Mouse (Mus musculus) heart, adult 2 months (tissue): Measurements from ENCODE around the gene Acot7.

Source experiments
- CTCF ChIP-seq: fragments of 200-600 bp; IDR thresholded peaks from 2 replicates; pipeline ENCODE4 v1.8.1; 2022; ENCODE audit warnings: antibody characterized with exemption, mild to moderate bottlenecking, moderate library complexity
- EP300 ChIP-seq: fragments of 200-500 bp; IDR thresholded peaks from 2 replicates; pipeline ENCODE4 v1.6.1; 2011; ENCODE audit warnings: low read depth, low read length, control low read depth; ENCODE audit not compliant: insufficient read depth
- POLR2A ChIP-seq: fragments of 200-500 bp; IDR thresholded peaks from 2 replicates; pipeline ENCODE4 v1.6.1; 2011; ENCODE audit warnings: mild to moderate bottlenecking, low read depth, low read length, control low read depth; ENCODE audit not compliant: insufficient read depth

DNA sequence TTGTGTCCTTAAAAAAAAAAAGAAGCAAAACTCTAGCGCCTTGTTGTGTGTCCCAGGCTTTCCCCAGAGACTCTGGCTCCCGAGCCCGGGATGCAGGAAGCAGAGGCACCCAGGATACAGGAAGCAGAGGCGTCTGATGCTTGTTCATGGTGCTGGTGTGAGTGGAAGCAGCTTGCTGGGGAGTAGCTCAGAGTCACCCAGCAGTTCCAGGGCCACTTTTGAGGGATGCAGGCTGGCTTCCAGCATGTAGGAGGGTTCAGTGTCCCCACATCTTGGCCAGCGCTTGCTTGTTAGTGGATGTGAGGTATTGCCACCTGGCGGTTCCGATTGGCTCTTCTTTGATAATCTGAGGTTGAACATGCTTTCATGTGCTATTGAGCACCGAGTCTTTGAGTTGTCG lies 9.2 kb downstream of the Acot7 start:
- no peak for TF ChIP-seq CTCF
- TF ChIP-seq POLR2A = no peak
- no peak for TF ChIP-seq EP300
